Mouse (Mus musculus) ES-CJ7 (cell line): ENCODE measurements around the gene App.

Experiments used
- DNase-seq: peaks from one replicate; pipeline ENCODE4 v3.0.0; 2011; ENCODE audit warnings: low read depth, low spot score

The App gene

GRCm38 (mm10) chr16:84973446-84974175 lies 200.0 kb downstream of the App start:
- no peak for DNase-seq

GRCm38 (mm10) chr16:84971535-84972330 lies 201.8 kb downstream of the App start:
- DNase-seq, result no peak

DNA sequence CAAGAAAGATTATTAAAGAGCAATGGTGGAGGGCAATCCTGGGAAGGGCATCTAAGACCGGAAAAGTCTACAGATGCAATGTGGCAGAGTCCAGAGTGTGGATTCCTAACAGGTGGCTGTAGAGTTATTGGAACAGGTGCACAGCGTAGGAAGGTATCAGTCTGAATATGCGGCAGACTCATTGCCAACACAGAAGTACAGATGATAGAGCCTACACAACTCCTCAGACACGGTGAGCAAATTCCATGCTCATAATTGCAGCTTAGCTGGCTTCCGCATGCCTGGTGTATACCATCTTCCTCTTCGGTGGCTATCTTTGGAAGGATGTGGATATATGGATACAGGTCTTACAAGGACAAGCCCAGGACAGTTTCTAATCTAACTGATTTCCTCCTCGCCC lies 204.5 kb downstream of the App start:
- no peak for DNase-seq

DNA sequence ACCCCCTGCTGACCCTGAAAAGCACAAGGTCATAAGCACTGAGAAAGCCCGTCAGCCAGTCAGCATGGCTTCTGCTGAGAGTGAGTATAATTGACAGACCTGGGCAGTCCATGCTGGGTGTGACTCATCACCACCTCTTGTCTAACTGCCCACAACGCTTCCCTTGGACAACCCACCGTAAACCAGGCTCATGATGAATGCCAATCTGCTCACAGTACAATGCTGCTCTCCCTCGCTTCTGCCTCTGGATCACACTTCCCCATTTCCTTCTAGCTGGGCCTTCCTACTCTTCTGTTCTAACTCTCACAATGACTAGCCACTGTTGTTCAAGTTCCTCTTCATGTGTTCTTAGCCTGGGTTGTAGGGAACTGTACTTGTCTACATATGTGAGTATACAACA lies 206.6 kb downstream of the App start:
- DNase-seq, result no peak

- no peak for DNase-seq
Measured at GRCm38 (mm10) chr16:84966096-84966495, 207.5 kb downstream of the App start.

- no peak for DNase-seq
Measured at GRCm38 (mm10) chr16:84963960-84964359, 209.6 kb downstream of the App start.

GRCm38 (mm10) chr16:84963527-84963926 lies 210.0 kb downstream of the App start:
- no peak for DNase-seq

- DNase-seq, result no peak
Measured at GRCm38 (mm10) chr16:84957253-84957652, 216.3 kb downstream of the App start.

DNA sequence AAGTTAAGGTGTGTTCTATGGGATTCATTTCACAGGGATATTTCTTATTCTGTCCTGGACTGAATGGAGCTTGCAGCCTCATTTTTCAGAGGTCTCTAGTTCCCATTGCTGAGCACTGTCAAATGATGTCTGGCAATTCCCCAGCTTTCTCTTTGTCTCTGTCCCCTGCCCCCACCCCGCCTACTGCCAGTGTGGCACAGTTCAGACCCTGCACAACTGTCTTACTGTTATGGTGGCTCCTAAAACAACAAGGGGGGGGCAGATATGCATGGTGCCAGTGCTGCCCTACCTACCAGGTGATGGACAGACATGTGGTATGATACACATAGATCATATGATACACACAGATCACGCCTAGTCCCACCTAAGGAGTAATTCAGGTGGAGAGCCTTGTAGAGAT lies 216.9 kb downstream of the App start:
- DNase-seq, result no peak

GRCm38 (mm10) chr16:84955840-84956239 lies 217.7 kb downstream of the App start:
- no peak for DNase-seq

DNA sequence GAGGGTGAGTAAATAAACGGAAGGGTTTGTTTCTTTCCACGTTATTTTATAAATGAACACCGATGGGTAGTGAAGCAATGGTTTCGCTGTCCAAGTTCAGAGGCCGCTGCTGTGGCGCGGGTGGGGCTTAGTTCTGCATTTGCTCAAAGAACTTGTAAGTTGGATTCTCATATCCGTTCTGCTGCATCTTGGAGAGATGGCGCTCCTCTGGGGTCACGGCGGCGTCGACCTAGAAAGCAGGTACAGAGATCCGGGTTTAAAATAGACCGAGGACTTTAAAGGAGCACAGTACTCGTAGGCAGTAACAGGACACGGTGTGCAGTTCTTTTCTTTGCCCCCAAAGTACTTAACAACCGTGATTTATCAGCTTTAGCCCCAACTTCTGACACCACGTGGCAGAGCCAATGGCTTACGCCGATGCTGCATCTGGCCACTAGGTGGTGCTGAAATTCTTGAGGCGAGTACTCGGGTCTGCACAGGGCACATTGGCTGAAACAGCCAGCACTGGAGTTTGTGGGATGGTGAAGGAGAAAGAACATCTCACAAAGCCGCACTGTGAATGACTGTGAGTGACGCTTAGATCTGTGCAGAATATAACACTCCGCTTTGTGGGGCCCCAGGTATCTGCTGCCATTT lies 218.2 kb downstream of the App start:
- peak; percentile 92 for DNase-seq

GRCm38 (mm10) chr16:84931024-84931423 lies 242.5 kb downstream of the App start:
- no peak for DNase-seq

- DNase-seq, result no peak
Measured at GRCm38 (mm10) chr16:84927827-84928226, 245.7 kb downstream of the App start.

DNA sequence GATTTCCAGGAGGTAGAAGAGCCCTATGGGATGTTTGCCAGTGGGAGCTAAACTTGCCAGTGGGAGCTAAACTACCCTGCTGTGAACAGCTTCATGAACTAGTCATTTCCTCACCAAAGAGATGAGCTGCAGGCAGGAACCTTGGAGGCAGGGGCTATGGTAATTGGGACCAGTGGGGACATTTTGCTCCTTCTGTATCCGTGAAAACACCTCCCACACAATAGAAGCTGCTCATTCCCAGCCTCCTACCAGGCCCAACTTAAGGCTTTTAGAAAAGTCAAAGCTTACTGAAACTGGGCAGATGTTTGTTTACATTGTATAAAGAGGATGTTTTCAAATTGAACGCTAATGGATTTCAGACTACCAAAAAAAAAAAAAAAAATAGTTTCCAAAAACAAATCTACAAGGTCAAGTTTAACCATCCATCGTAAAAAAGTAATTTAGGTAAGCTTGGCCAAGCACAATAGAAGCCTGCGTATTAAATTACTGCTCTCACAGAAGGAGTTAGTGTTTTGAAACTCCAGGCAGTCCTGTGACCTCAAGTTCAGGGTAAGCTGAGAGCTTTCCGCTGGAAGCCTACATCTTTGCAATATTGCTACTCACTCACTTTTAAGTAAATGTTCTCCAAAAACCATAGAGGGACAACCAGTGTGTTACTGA lies 253.8 kb downstream of the App start:
- DNase-seq, result no peak

- peak; percentile 24 for DNase-seq
Measured at GRCm38 (mm10) chr16:84919087-84919486, 254.5 kb downstream of the App start.

GRCm38 (mm10) chr16:84916772-84917171 lies 256.8 kb downstream of the App start:
- no peak for DNase-seq

GRCm38 (mm10) chr16:84911477-84912165 lies 261.9 kb downstream of the App start:
- no peak for DNase-seq

GRCm38 (mm10) chr16:84902995-84903394 lies 270.6 kb downstream of the App start:
- peak; percentile 25 for DNase-seq
